Comparison of ENCODE assay signal across 8 mouse cellular contexts in the genomic region with DNA sequence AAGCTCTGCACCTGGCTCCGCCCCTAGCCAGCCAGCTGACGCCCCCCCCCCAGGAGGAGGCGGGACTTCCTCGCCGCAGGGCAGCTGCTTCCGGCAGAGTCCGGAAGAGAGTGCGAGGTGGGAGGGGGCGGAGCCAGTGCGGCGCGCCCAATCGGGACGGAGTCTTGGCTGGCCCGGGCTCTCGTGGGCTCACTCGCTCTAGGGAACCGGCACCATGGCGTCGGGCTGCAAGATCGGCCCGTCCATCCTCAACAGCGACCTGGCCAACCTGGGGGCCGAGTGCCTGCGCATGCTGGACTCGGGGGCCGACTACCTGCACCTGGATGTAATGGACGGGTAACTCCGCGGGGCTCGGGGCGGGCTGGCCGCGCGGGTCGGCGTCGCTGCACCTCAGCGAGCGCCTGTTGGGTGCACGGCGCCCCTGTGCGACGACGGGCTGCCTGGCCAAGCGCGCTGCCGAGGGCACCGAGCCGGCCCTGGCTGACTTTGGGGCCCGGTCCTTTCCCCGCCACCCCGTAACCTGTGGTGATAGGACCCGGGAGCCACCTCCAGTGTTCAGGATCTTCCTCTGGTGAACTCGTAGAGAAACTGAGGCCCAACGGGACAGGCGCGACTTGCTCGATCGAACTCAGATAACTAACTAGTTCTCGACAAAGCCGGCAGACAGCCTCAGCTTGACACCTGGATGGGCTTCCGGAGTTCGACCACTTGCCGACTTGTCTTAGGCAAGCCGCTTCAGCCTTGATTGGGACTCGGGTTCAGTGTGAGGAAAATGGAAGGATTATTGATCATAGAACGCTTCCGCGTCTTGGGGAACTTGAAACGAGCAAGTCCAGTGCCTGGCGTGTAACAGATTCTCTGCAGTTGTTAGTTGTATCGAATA. TPM values are rescaled to one million over a fixed set of nuclear protein-coding genes. Genes with fewer than 3 reads are reported as not detected.
DNase-seq lines count a peak whose midpoint lies in the region; ATAC-seq and TF ChIP-seq lines count a peak whose summit lies in the region.

A gene (plus strand): TSS at position 139 of the 883 bp plus-strand sequence.

- peak within 1 kb of the TSS; percentile 79 for H3K4me3 ChIP-seq in hindbrain, embryonic 14.5 days (replicated peaks; ENCODE audit: low read length)

- H3K36me3 ChIP-seq in hindbrain, embryonic 14.5 days (replicated peaks; ENCODE audit: control insufficient read depth, insufficient read depth), result no peaks in the 10 kb centered on the region

- peak; percentile 43 for TF ChIP-seq CTCF in Patski (IDR thresholded peaks at IDR 0.05)

- ATAC-seq in Patski, result peak; percentile 100
- ATAC-seq in hindbrain, embryonic 14.5 days (ENCODE audit: low FRiP score), result peak; percentile 100

- H3K9me3 ChIP-seq in hindbrain, embryonic 14.5 days (ENCODE audit: control insufficient read depth, low read length), result no peaks in the 10 kb centered on the region

- H3K4me2 ChIP-seq in hindbrain, embryonic 14.5 days (replicated peaks), result peak within 1 kb of the TSS; percentile 59

- DNase-seq in Patski (ENCODE audit: low read depth, low spot score), result peak; percentile 53
- DNase-seq in cerebellum, postnatal 14 days, result peak; percentile 94 to 96
- peak; percentile 76 to 83 for DNase-seq in frontal cortex, postnatal 25 days (ENCODE audit: low spot score in 2 of 2)
- DNase-seq in hindbrain, embryonic 14.5 days (ENCODE audit: low spot score), result peak; percentile 96
- peak; percentile 87 to 90 for DNase-seq in layer of hippocampus, postnatal 36 days
- DNase-seq in lung, postnatal 36 days, result peak; percentile 95
- DNase-seq in retina, postnatal 1 day, result peak; percentile 96
- peak; percentile 83 to 86 for DNase-seq in urinary bladder, adult 18-20 months (ENCODE audit: low spot score in 2 of 2)

- in situ Hi-C loops in Patski (cut with MboI; ENCODE audit: low pct_unique_long_range_greater_than_20kb), result loop anchor here (10.0 kb wide), 1 partner anchor 134 kb away; no protein-coding TSS in a partner anchor

- POLR2A ChIA-PET in Patski (lab: Charles Lee), result no interaction called here

- CTCF ChIA-PET in Patski (lab: Charles Lee), result no interaction called here

- H3K9ac ChIP-seq in hindbrain, embryonic 14.5 days, result peak within 1 kb of the TSS; percentile 80

- peaks cover 24% of the 10 kb centered on the region for H3K27me3 ChIP-seq in Patski
- no peaks in the 10 kb centered on the region for H3K27me3 ChIP-seq in hindbrain, embryonic 14.5 days (ENCODE audit: control insufficient read depth, insufficient read depth, low read length)

- under 1% methylated on average over 73 of the region's 73 CpGs for WGBS in hindbrain, embryonic 14.5 days

- H3K4me1 ChIP-seq in hindbrain, embryonic 14.5 days (replicated peaks; ENCODE audit: control insufficient read depth, insufficient read depth, low read length), result peaks cover 16% of the 10 kb centered on the region; the same call in 1 of the 2 replicates

- H3K27ac ChIP-seq in hindbrain, embryonic 14.5 days, result peak within 1 kb of the TSS; percentile 75

RNA-seq across cellular contexts. Expression of the gene that starts here (rescaled TPM):
- 48.3 TPM for polyA plus RNA-seq in Patski (2021)
- 41.0 and 47.4 TPM in 2 replicates for polyA plus RNA-seq in hindbrain, embryonic 14.5 days (2014; fragmentation: Nextera tagmentation; extraction: Ambion mirVana)
- 10 to 100 TPM; 38.9 to 39.3 TPM for total RNA-seq in layer of hippocampus, postnatal 36 days (2021)

Comparison
In these comparisons a context has a peak if more than half of its experiments do, and no peak if none do; other contexts are left out.
1. Peak in every context shown above with its lines: DNase-seq, ATAC-seq, H3K4me3 ChIP-seq and H3K27ac ChIP-seq.